In genomic region chr13:31408439-31409122, GRCm38 (mm10) we compare ENCODE assay signal across 10 mouse cellular contexts.
A peak's percentile ranks its signal among the peaks of the same experiment; 100 is the strongest.
DNase-seq lines count a peak whose midpoint lies in the region; ATAC-seq lines count a peak whose summit lies in the region.
"Had no signal": no experiment of that assay in that cellular context is flagged by ENCODE, and none has a peak within 500 bp of the region (broad histone marks: within the 10 kb centered on the region; RNA-seq: fewer than 3 reads in every experiment).

No protein-coding gene starts in this region.

- H3K27me3 ChIP-seq in forebrain, embryonic 15.5 days: no peaks in the 10 kb centered on the region
- no peaks in the 10 kb centered on the region for H3K27me3 ChIP-seq in kidney, embryonic 16.5 days (ENCODE audit: insufficient read depth, low read length)

- H3K9me3 ChIP-seq in forebrain, embryonic 15.5 days: no peaks in the 10 kb centered on the region
- no peaks in the 10 kb centered on the region for H3K9me3 ChIP-seq in kidney, embryonic 16.5 days (ENCODE audit: low read length)

- peak overlapping the region; percentile 71 for H3K27ac ChIP-seq in forebrain, embryonic 15.5 days (replicated peaks)
- no peak overlapping the region for H3K27ac ChIP-seq in kidney, embryonic 16.5 days (ENCODE audit: low read length)

- no peaks in the 10 kb centered on the region for H3K36me3 ChIP-seq in forebrain, embryonic 15.5 days
- H3K36me3 ChIP-seq in kidney, embryonic 16.5 days (ENCODE audit: insufficient read depth, low read length): no peaks in the 10 kb centered on the region

- H3K4me1 ChIP-seq in forebrain, embryonic 15.5 days: peaks cover 16% of the 10 kb centered on the region
- no peaks in the 10 kb centered on the region for H3K4me1 ChIP-seq in kidney, embryonic 16.5 days (ENCODE audit: insufficient read depth, low read length)

- 17% methylated on average over 10 of the region's 10 CpGs for WGBS in forebrain, embryonic 15.5 days
- 50% methylated on average over 10 of the region's 10 CpGs for whole genome bisulfite sequencing in kidney, embryonic 16.5 days

- peak overlapping the region; percentile 14 for H3K4me3 ChIP-seq in forebrain, embryonic 15.5 days
- H3K4me3 ChIP-seq in kidney, embryonic 16.5 days (ENCODE audit: low read length): no peak overlapping the region

- ATAC-seq in forebrain, embryonic 15.5 days (replicated peaks): peak; percentile 95
- ATAC-seq in kidney, embryonic 16.5 days (ENCODE audit: low FRiP score, low TSS enrichment): no peak
- ATAC-seq: activated CD4-positive, CD25-positive, alpha-beta regulatory T cell, adult 4 months had no signal

- H3K9ac ChIP-seq in forebrain, embryonic 15.5 days (replicated peaks): no peak overlapping the region
- H3K9ac ChIP-seq in kidney, embryonic 16.5 days (replicated peaks; ENCODE audit: low read length): no peak overlapping the region

- peak overlapping the region; percentile 31 for H3K4me2 ChIP-seq in forebrain, embryonic 15.5 days (replicated peaks)
- no peak overlapping the region for H3K4me2 ChIP-seq in kidney, embryonic 16.5 days (replicated peaks; ENCODE audit: low read depth, low read length)
- H3K4me2 ChIP-seq: liver, embryonic 11.5 days had no signal

- DNase-seq in layer of hippocampus, adult 11-12 months (ENCODE audit: low spot score): peak; percentile 29
- DNase-seq in layer of hippocampus, adult 9-10 months (ENCODE audit: low spot score): no peak
- DNase-seq in Muller cell, postnatal 12 days (ENCODE audit: inconsistent ontology term): peak; percentile 84
- peak; percentile 3 to 10 for DNase-seq in layer of hippocampus, postnatal 25 days (ENCODE audit: extremely low spot score in 1 of 2, low spot score in 1 of 2)
- DNase-seq in urinary bladder, postnatal 36 days (ENCODE audit: low spot score in 2 of 2): no peak
- DNase-seq in cerebellum, adult 9-10 months: no peak

Comparison
In these comparisons a context has a peak if more than half of its experiments do, and no peak if none do; other contexts are left out.
1. DNase-seq: peak in layer of hippocampus, adult 11-12 months (single experiment), Muller cell, postnatal 12 days (single experiment) and layer of hippocampus, postnatal 25 days (2 of 2); none in layer of hippocampus, adult 9-10 months (single experiment), urinary bladder, postnatal 36 days (0 of 2) and cerebellum, adult 9-10 months (single experiment).